Mouse (Mus musculus): ENCODE results near the gene Stx6. TPM values are rescaled to one million over a fixed set of nuclear protein-coding genes. Genes with fewer than 3 reads are reported as not detected.

The Stx6 gene
- total RNA-seq, 2 experiments from 2014 or later = 11.3 to 12.2 TPM

Other genes starting within 250 kb of the Stx6 start
- 1 to 10 TPM; 5.5 to 7.5 TPM for gene Ier5, start 59.1 kb upstream of the Stx6 start, total RNA-seq (2021)
- 10 to 100 TPM in 1 of 2 experiments, 1 to 10 TPM in 1; 7.3 to 10.6 TPM for gene Mr1, start 11.9 kb upstream of the Stx6 start, total RNA-seq (2021)
- 1 to 10 TPM; 1.7 to 2.3 TPM for gene BC034090, start 85.7 kb downstream of the Stx6 start, total RNA-seq (2021)

Data from gastrocnemius, postnatal 25 days (tissue).